Mouse (Mus musculus): ENCODE data around the gene Polm.

Polm gene

GRCm38 (mm10) chr11:5837251-5838246 is at the start of gene Polm:
Polm (minus strand) TSS chr11:5838016.
- DNase-seq (ENCODE audit: low spot score in 2 of 2): peak; percentile 82 to 90

GRCm38 (mm10) chr11:5887250-5887649 is 49.4 kb upstream of the Polm start:
- DNase-seq (ENCODE audit: low spot score in 2 of 2): no peak

- DNase-seq (ENCODE audit: low spot score in 2 of 2): peak; percentile 59 to 79
Observed at GRCm38 (mm10) chr11:5886187-5886586, 48.4 kb upstream of the Polm start.

GRCm38 (mm10) chr11:5882518-5882917 is 44.7 kb upstream of the Polm start:
- no peak for DNase-seq (ENCODE audit: low spot score in 2 of 2)

GRCm38 (mm10) chr11:5879905-5880304 is 42.1 kb upstream of the Polm start:
- DNase-seq (ENCODE audit: low spot score in 2 of 2): peak; percentile 50 to 52

- DNase-seq (ENCODE audit: low spot score in 2 of 2): no peak
Observed at GRCm38 (mm10) chr11:5878661-5879060, 40.8 kb upstream of the Polm start.

- peak; percentile 98 to 99 for DNase-seq (ENCODE audit: low spot score in 2 of 2)
Observed at GRCm38 (mm10) chr11:5877921-5878526, 40.2 kb upstream of the Polm start, which contains the start of gene Pold2. Pold2 (minus strand) TSS chr11:5878292.

GRCm38 (mm10) chr11:5877421-5877820 is 39.6 kb upstream of the Polm start:
- DNase-seq (ENCODE audit: low spot score in 2 of 2): no peak

- DNase-seq (ENCODE audit: low spot score in 2 of 2): no peak
Observed at GRCm38 (mm10) chr11:5873192-5873591, 35.4 kb upstream of the Polm start.

GRCm38 (mm10) chr11:5872707-5873106 is 34.9 kb upstream of the Polm start:
- no peak for DNase-seq (ENCODE audit: low spot score in 2 of 2)

- DNase-seq (ENCODE audit: low spot score in 2 of 2): no peak
Observed at GRCm38 (mm10) chr11:5870069-5870468, 32.3 kb upstream of the Polm start.

- no peak for DNase-seq (ENCODE audit: low spot score in 2 of 2)
Observed at GRCm38 (mm10) chr11:5869331-5869730, 31.5 kb upstream of the Polm start.

GRCm38 (mm10) chr11:5868324-5868723 is 30.5 kb upstream of the Polm start:
- DNase-seq (ENCODE audit: low spot score in 2 of 2): no peak

- DNase-seq (ENCODE audit: low spot score in 2 of 2): no peak
Observed at GRCm38 (mm10) chr11:5867196-5867595, 29.4 kb upstream of the Polm start.

GRCm38 (mm10) chr11:5862394-5863105 is 24.7 kb upstream of the Polm start:
- DNase-seq (ENCODE audit: low spot score in 2 of 2): no peak

- DNase-seq (ENCODE audit: low spot score in 2 of 2): no peak
Observed at GRCm38 (mm10) chr11:5861678-5862393, 24.0 kb upstream of the Polm start, which contains the start of gene Aebp1. Aebp1 (plus strand) TSS chr11:5861947.

GRCm38 (mm10) chr11:5860639-5861038 is 22.8 kb upstream of the Polm start:
- DNase-seq (ENCODE audit: low spot score in 2 of 2): no peak

GRCm38 (mm10) chr11:5859883-5860550 is 22.2 kb upstream of the Polm start:
- DNase-seq (ENCODE audit: low spot score in 2 of 2): no peak

GRCm38 (mm10) chr11:5858723-5859122 is 20.9 kb upstream of the Polm start:
- no peak for DNase-seq (ENCODE audit: low spot score in 2 of 2)

GRCm38 (mm10) chr11:5856479-5857130 is 18.8 kb upstream of the Polm start:
- DNase-seq (ENCODE audit: low spot score in 2 of 2): no peak

Measured in right cerebral cortex, adult 2 months (tissue).